Mouse (Mus musculus): Measurements from ENCODE around the gene Smyd3. TPM values are rescaled to one million over a fixed set of nuclear protein-coding genes. Genes with fewer than 3 reads are reported as not detected.
"Not testable (repeated sequence)": the region's sequence is repeated elsewhere in the genome, so short reads cannot be mapped to it uniquely, and the experiment has no call there.

Smyd3 gene
- polyA plus RNA-seq, 1 experiment: 19.9 TPM

- Histone ChIP-seq H3K27ac (ENCODE audit: insufficient read depth, low read depth, low read length) (no peak overlapping the region), H3K4me1 (ENCODE audit: control insufficient read depth, insufficient read depth, low read length) (no peaks in the 10 kb centered on the region), H3K4me3 (ENCODE audit: insufficient read depth, low read length) (no peak overlapping the region)
- TF ChIP-seq POLR2A (IDR thresholded peaks at IDR 0.05; ENCODE audit: borderline replicate concordance, low read depth, low read length): no peak
- TF ChIP-seq CTCF (IDR thresholded peaks at IDR 0.05; ENCODE audit: low read depth, low read length): no peak
Measured at GRCm38 (mm10) chr1:179174241-179174640, 343.6 kb downstream of the Smyd3 start.

DNA sequence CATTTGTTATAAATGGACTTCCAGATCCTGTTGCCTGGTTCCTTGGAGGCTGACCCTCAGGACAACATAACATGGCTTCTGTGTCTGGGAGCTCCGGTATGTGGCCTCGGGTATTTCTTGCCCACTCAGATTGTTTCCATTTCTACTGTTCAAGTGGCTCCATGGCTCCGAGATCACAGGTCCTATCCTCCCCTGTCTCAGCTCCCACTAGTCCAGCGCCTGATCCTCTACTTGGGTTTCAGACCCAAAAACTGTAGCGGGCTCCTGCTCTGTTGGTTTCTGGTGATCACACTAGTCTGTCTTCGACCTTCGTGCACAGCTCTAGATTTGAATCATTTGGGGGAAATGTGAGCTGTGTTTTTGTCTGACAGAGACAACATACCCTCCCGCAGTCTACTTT, 347.3 kb downstream of the Smyd3 start:
- TF ChIP-seq CTCF (IDR thresholded peaks at IDR 0.05; ENCODE audit: low read depth, low read length) (no peak), POLR2A (IDR thresholded peaks at IDR 0.05; ENCODE audit: borderline replicate concordance, low read depth, low read length) (no peak)
- no peaks in the 10 kb centered on the region for H3K4me1 ChIP-seq (ENCODE audit: control insufficient read depth, insufficient read depth, low read length)
- H3K4me3 ChIP-seq (ENCODE audit: insufficient read depth, low read length): no peak overlapping the region
- no peak overlapping the region for H3K27ac ChIP-seq (ENCODE audit: insufficient read depth, low read depth, low read length)

DNA sequence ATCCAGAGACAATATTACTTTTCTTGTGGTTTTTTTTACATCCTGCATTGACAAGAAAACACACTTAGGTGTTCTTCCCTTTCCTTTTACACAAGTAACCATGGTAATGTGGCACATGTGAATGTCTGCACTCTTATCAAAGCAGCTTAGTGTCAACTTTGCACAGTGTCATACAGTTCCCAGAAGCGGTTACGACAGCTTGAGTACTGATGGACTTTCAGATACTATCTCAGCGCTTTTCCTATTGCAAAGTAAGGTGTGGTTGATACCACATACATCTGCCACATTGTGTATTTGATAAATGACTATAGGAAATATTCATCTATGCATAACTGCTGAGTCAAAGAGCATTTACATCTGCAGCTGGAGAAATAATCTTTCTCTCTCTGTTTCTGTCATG, 348.1 kb downstream of the Smyd3 start:
- TF ChIP-seq POLR2A (IDR thresholded peaks at IDR 0.05; ENCODE audit: borderline replicate concordance, low read depth, low read length): no peak
- TF ChIP-seq CTCF (IDR thresholded peaks at IDR 0.05; ENCODE audit: low read depth, low read length): no peak
- no peak overlapping the region for H3K27ac ChIP-seq (ENCODE audit: insufficient read depth, low read depth, low read length)
- H3K4me1 ChIP-seq (ENCODE audit: control insufficient read depth, insufficient read depth, low read length): no peaks in the 10 kb centered on the region
- H3K4me3 ChIP-seq (ENCODE audit: insufficient read depth, low read length): no peak overlapping the region

DNA sequence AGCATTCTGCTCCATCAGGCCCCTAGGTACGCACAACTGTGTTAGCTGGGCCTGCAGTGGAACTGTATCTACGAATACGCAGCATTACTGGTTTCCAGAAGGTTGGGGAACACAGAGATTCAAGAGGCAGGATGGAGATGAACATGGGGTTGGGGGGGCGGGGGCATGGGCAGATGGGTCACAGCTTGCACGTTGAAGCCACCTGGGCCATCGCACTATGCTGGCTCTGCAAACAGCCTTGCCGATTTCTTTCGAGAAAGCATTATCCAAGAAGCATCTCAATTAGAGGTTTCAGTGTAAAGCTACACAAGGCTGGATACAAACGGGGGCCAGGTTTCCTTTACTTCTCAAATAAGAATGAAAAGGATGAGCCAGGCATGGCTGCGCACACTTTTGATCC, 348.7 kb downstream of the Smyd3 start:
- no peaks in the 10 kb centered on the region for H3K4me1 ChIP-seq (ENCODE audit: control insufficient read depth, insufficient read depth, low read length)
- no peak overlapping the region for H3K27ac ChIP-seq (ENCODE audit: insufficient read depth, low read depth, low read length)
- no peak overlapping the region for H3K4me3 ChIP-seq (ENCODE audit: insufficient read depth, low read length)
- TF ChIP-seq POLR2A (IDR thresholded peaks at IDR 0.05; ENCODE audit: borderline replicate concordance, low read depth, low read length): no peak
- TF ChIP-seq CTCF (IDR thresholded peaks at IDR 0.05; ENCODE audit: low read depth, low read length): no peak

- H3K27ac ChIP-seq (ENCODE audit: insufficient read depth, low read depth, low read length); H3K4me1 ChIP-seq (ENCODE audit: control insufficient read depth, insufficient read depth, low read length); H3K4me3 ChIP-seq (ENCODE audit: insufficient read depth, low read length): not testable (repeated sequence)
Measured at GRCm38 (mm10) chr1:179164219-179164618, 353.6 kb downstream of the Smyd3 start.

DNA sequence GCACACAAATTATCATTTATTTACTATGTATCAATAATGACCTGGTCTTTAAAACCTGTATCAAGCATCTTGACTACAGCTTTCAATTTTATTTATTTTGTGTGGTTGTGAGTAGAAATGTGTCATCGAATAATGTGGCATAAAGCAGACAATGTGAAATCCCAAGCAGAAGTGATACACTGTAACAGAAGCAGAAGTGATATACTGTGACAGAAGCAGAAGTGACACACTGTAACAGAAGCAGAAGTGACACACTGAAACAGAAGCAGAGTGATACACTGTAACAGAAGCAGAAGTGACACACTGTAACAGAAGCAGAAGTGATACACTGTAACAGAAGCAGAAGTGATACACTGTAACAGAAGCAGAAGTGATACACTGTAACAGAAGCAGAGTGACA, 355.1 kb downstream of the Smyd3 start:
- not testable (repeated sequence) for H3K27ac ChIP-seq (ENCODE audit: insufficient read depth, low read depth, low read length); H3K4me3 ChIP-seq (ENCODE audit: insufficient read depth, low read length); H3K4me1 ChIP-seq (ENCODE audit: control insufficient read depth, insufficient read depth, low read length)

- no peak overlapping the region for H3K27ac ChIP-seq (ENCODE audit: insufficient read depth, low read depth, low read length)
- no peak for TF ChIP-seq CTCF (IDR thresholded peaks at IDR 0.05; ENCODE audit: low read depth, low read length)
- TF ChIP-seq POLR2A (IDR thresholded peaks at IDR 0.05; ENCODE audit: borderline replicate concordance, low read depth, low read length): no peak
- H3K4me3 ChIP-seq (ENCODE audit: insufficient read depth, low read length): no peak overlapping the region
- H3K4me1 ChIP-seq (ENCODE audit: control insufficient read depth, insufficient read depth, low read length): no peaks in the 10 kb centered on the region
Measured at GRCm38 (mm10) chr1:179161947-179162346, 355.9 kb downstream of the Smyd3 start.

- Histone ChIP-seq H3K27ac (ENCODE audit: insufficient read depth, low read depth, low read length) (no peak overlapping the region), H3K4me1 (ENCODE audit: control insufficient read depth, insufficient read depth, low read length) (no peaks in the 10 kb centered on the region), H3K4me3 (ENCODE audit: insufficient read depth, low read length) (no peak overlapping the region)
- no peak for TF ChIP-seq POLR2A (IDR thresholded peaks at IDR 0.05; ENCODE audit: borderline replicate concordance, low read depth, low read length)
- TF ChIP-seq CTCF (IDR thresholded peaks at IDR 0.05; ENCODE audit: low read depth, low read length): no peak
Measured at GRCm38 (mm10) chr1:179160697-179161096, 357.1 kb downstream of the Smyd3 start.

- TF ChIP-seq CTCF (IDR thresholded peaks at IDR 0.05; ENCODE audit: low read depth, low read length) (no peak), POLR2A (IDR thresholded peaks at IDR 0.05; ENCODE audit: borderline replicate concordance, low read depth, low read length) (no peak)
- H3K4me1 ChIP-seq (ENCODE audit: control insufficient read depth, insufficient read depth, low read length): no peaks in the 10 kb centered on the region
Measured at GRCm38 (mm10) chr1:179152376-179152775, 365.5 kb downstream of the Smyd3 start.

GRCm38 (mm10) chr1:179151275-179151674, 366.6 kb downstream of the Smyd3 start:
- H3K27ac ChIP-seq (ENCODE audit: insufficient read depth, low read depth, low read length): no peak overlapping the region
- no peak for TF ChIP-seq POLR2A (IDR thresholded peaks at IDR 0.05; ENCODE audit: borderline replicate concordance, low read depth, low read length)
- TF ChIP-seq CTCF (IDR thresholded peaks at IDR 0.05; ENCODE audit: low read depth, low read length): no peak
- H3K4me1 ChIP-seq (ENCODE audit: control insufficient read depth, insufficient read depth, low read length): no peaks in the 10 kb centered on the region
- no peak overlapping the region for H3K4me3 ChIP-seq (ENCODE audit: insufficient read depth, low read length)

More at GRCm38 (mm10) chr1:179152376-179152775, 365.5 kb downstream of the Smyd3 start:
- no peak overlapping the region for H3K27ac ChIP-seq (ENCODE audit: insufficient read depth, low read depth, low read length)
- no peak overlapping the region for H3K4me3 ChIP-seq (ENCODE audit: insufficient read depth, low read length)

GRCm38 (mm10) chr1:179149468-179150140, 368.2 kb downstream of the Smyd3 start:
- Histone ChIP-seq H3K27ac (ENCODE audit: insufficient read depth, low read depth, low read length) (no peak overlapping the region), H3K4me1 (ENCODE audit: control insufficient read depth, insufficient read depth, low read length) (no peaks in the 10 kb centered on the region)

More at GRCm38 (mm10) chr1:179149468-179150140, 368.2 kb downstream of the Smyd3 start:
- TF ChIP-seq CTCF (IDR thresholded peaks at IDR 0.05; ENCODE audit: low read depth, low read length) (no peak), POLR2A (IDR thresholded peaks at IDR 0.05; ENCODE audit: borderline replicate concordance, low read depth, low read length) (no peak)
- no peak overlapping the region for H3K4me3 ChIP-seq (ENCODE audit: insufficient read depth, low read length)

Data from bone marrow macrophage, adult 2 months (primary cell).